Mouse (Mus musculus): ENCODE results near the gene A830031A19Rik. TPM values are rescaled to one million over a fixed set of nuclear protein-coding genes. Genes with fewer than 3 reads are reported as not detected.

A830031A19Rik gene
- polyA plus RNA-seq, 2 experiments = not detected

DNA sequence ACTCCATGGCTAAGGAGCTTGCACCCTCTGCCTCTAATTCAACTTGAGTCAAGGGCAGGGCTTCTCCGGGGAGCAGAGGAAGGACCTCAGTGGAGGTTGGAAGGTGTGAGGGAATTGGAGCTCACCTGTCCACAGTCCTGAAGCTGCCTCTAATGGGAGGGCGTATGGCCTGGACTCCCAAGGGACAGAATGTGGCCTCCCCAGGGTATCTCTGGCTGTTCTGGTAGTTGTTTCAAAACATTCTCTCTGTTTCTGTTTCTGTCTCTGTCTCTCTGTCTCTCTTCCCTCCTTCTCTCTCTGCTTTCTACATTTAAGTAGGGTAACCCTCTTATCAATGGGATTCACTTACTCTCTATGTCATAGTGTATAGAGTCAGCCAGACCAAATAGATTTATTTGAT is 41.2 kb upstream of the A830031A19Rik start:
- Histone ChIP-seq H3K9me3 (ENCODE audit: control insufficient read depth, low read length) (no peaks in the 10 kb centered on the region), H3K4me2 (replicated peaks; ENCODE audit: low read depth, low read length, severe bottlenecking) (no peak overlapping the region), H3K4me1 (ENCODE audit: control insufficient read depth, insufficient read depth, low read length) (peaks cover 57% of the 10 kb centered on the region), H3K27ac (replicated peaks; ENCODE audit: low read depth, low read length) (no peak overlapping the region), H3K9ac (ENCODE audit: low read depth, low read length, severe bottlenecking) (no peak overlapping the region), H3K27me3 (ENCODE audit: control insufficient read depth, insufficient read depth, low read length) (no peaks in the 10 kb centered on the region), H3K4me3 (replicated peaks; ENCODE audit: low read length) (no peak overlapping the region), H3K36me3 (ENCODE audit: control insufficient read depth, insufficient read depth, low read length) (peaks cover 4% of the 10 kb centered on the region; the same call in 1 of the 2 replicates)
- TF ChIP-seq POLR2A (IDR thresholded peaks at IDR 0.05; ENCODE audit: borderline replicate concordance, extremely low read depth, insufficient read depth, insufficient read length) = no peak
- 95% methylated on average over 2 of the region's 2 CpGs for WGBS
- ATAC-seq (ENCODE audit: low FRiP score, low read depth) (no peak), DNase-seq (ENCODE audit: low spot score) (no peak)

DNA sequence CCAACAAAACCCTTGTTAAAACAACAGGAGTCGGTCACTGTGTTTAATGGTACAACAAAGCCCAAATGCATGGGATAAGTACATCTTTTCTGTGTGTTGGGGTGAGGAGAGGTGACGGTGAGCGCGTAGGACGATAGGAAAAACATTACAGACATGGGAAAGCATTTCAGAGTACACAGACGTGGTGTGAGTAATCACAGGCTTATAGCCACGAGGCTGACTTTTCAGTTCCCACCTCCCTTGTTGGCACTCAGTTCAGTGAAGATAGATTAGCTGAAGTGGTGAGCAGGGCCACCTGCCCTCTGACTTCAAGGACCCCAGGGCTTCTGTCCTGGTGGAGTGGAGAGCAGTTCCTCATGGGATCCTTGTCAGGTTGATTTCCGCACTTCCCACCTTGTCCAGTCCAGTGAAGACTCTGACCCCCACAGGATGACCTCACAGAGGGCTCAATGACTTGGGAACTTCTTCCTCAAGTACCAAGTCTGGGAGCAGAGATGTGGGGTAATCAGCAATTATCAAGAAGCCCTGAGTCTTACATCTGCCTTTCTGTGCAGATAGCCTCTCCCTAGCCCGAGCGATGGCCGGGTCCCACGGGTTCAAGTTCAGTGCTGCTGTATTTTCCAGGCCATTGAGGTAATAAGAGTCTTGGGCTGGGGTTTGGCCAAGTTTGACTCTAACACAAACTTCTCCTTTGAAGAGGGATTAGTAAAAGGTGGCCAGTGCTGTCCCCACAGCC is 40.3 kb upstream of the A830031A19Rik start:
- TF ChIP-seq POLR2A (IDR thresholded peaks at IDR 0.05; ENCODE audit: borderline replicate concordance, extremely low read depth, insufficient read depth, insufficient read length) = no peak
- no peak overlapping the region for H3K4me3 ChIP-seq (replicated peaks; ENCODE audit: low read length)
- peaks cover 4% of the 10 kb centered on the region; the same call in 1 of the 2 replicates for H3K36me3 ChIP-seq (ENCODE audit: control insufficient read depth, insufficient read depth, low read length)
- no peaks in the 10 kb centered on the region for H3K9me3 ChIP-seq (ENCODE audit: control insufficient read depth, low read length)
- no peak overlapping the region for H3K9ac ChIP-seq (ENCODE audit: low read depth, low read length, severe bottlenecking)
- DNase-seq (ENCODE audit: low spot score) = no peak
- 67% methylated on average over 12 of the region's 12 CpGs for WGBS
- no peaks in the 10 kb centered on the region for H3K27me3 ChIP-seq (ENCODE audit: control insufficient read depth, insufficient read depth, low read length)
- H3K27ac ChIP-seq (replicated peaks; ENCODE audit: low read depth, low read length) = no peak overlapping the region
- no peak overlapping the region for H3K4me2 ChIP-seq (replicated peaks; ENCODE audit: low read depth, low read length, severe bottlenecking)
- no peak for ATAC-seq (ENCODE audit: low FRiP score, low read depth)
- peaks cover 52% of the 10 kb centered on the region for H3K4me1 ChIP-seq (ENCODE audit: control insufficient read depth, insufficient read depth, low read length)

DNA sequence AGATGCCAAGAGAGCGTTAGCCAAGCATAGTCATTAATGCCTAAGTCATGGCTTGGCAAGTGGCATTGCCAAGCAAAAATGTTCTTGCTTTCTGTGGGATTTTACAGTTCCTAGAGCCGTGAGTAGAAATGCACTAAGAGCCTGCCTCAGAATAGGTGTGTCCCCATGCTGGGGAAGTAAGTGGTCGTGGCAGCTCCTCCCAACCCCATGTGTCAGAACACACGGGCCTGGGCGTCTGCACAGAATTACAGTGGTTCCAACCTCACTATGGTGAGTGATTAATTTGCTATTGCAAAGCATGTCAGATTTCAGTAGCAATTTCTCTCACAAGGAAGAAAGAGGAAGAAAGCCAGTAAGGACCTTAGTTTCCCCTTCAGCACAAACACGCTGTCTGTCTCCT is 36.9 kb upstream of the A830031A19Rik start:
- Histone ChIP-seq H3K4me3 (replicated peaks; ENCODE audit: low read length) (no peak overlapping the region), H3K27ac (replicated peaks; ENCODE audit: low read depth, low read length) (no peak overlapping the region; the same call in 1 of the 2 replicates), H3K4me1 (ENCODE audit: control insufficient read depth, insufficient read depth, low read length) (peaks cover 18% of the 10 kb centered on the region; the same call in 1 of the 2 replicates), H3K9ac (ENCODE audit: low read depth, low read length, severe bottlenecking) (no peak overlapping the region), H3K27me3 (ENCODE audit: control insufficient read depth, insufficient read depth, low read length) (no peaks in the 10 kb centered on the region), H3K9me3 (ENCODE audit: control insufficient read depth, low read length) (no peaks in the 10 kb centered on the region), H3K4me2 (replicated peaks; ENCODE audit: low read depth, low read length, severe bottlenecking) (no peak overlapping the region), H3K36me3 (ENCODE audit: control insufficient read depth, insufficient read depth, low read length) (peaks cover 8% of the 10 kb centered on the region; the same call in 1 of the 2 replicates)
- WGBS = 26% methylated on average over 6 of the region's 6 CpGs
- DNase-seq (ENCODE audit: low spot score) (no peak), ATAC-seq (ENCODE audit: low FRiP score, low read depth) (no peak)
- TF ChIP-seq POLR2A (IDR thresholded peaks at IDR 0.05; ENCODE audit: borderline replicate concordance, extremely low read depth, insufficient read depth, insufficient read length) = no peak

DNA sequence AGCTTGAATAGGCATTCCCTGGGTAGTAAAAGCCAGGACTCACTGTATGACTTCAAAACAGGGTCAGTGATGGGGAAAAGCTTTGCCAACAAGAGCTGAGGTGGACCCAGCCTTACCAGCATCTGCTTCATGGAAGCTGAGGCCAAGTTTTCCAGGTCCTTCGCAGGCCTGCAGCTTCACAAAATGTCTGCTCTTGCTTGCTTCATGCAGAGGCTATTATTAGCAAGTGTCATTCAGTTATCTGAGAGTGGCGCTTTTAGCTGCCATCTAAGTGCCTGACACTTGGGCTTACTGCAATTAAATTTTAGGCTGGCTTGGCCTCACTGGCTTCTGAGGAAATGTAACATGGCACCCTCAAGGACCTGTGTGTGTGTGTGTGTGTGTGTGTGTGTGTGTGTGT is 35.3 kb upstream of the A830031A19Rik start:
- no peak overlapping the region for H3K27ac ChIP-seq (replicated peaks; ENCODE audit: low read depth, low read length)
- H3K27me3 ChIP-seq (ENCODE audit: control insufficient read depth, insufficient read depth, low read length) = no peaks in the 10 kb centered on the region
- DNase-seq (ENCODE audit: low spot score) (no peak), ATAC-seq (ENCODE audit: low FRiP score, low read depth) (no peak)
- no peak overlapping the region for H3K4me2 ChIP-seq (replicated peaks; ENCODE audit: low read depth, low read length, severe bottlenecking)
- peaks cover 5% of the 10 kb centered on the region; the same call in 1 of the 2 replicates for H3K36me3 ChIP-seq (ENCODE audit: control insufficient read depth, insufficient read depth, low read length)
- 76% methylated on average over 2 of the region's 2 CpGs for WGBS
- no peak overlapping the region for H3K4me3 ChIP-seq (replicated peaks; ENCODE audit: low read length)
- H3K9me3 ChIP-seq (ENCODE audit: control insufficient read depth, low read length) = no peaks in the 10 kb centered on the region
- peaks cover 15% of the 10 kb centered on the region; the same call in 1 of the 2 replicates for H3K4me1 ChIP-seq (ENCODE audit: control insufficient read depth, insufficient read depth, low read length)
- no peak overlapping the region for H3K9ac ChIP-seq (ENCODE audit: low read depth, low read length, severe bottlenecking)
- TF ChIP-seq POLR2A (IDR thresholded peaks at IDR 0.05; ENCODE audit: borderline replicate concordance, extremely low read depth, insufficient read depth, insufficient read length) = no peak

DNA sequence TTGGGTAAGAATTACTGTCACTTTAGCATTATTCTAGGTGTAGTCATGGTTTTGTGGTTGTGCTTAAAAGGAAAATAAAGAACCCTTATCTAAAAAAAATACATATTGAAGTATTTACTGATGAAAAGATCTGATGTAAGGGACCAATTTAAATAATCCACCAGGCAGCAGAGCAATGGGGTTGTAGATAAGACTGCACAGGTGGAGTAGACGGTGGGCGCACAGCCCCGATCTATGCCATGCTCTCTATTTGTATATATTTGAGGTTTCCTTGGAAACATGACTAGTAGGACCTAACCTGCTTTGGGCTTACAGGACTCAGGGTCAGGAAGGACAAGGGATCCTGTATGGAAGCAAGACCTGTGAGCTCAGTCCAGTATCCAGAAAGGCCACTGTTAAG is 34.5 kb upstream of the A830031A19Rik start:
- no peak for TF ChIP-seq POLR2A (IDR thresholded peaks at IDR 0.05; ENCODE audit: borderline replicate concordance, extremely low read depth, insufficient read depth, insufficient read length)
- H3K9ac ChIP-seq (ENCODE audit: low read depth, low read length, severe bottlenecking) = no peak overlapping the region
- H3K36me3 ChIP-seq (ENCODE audit: control insufficient read depth, insufficient read depth, low read length) = peaks cover 5% of the 10 kb centered on the region; the same call in 1 of the 2 replicates
- H3K4me3 ChIP-seq (replicated peaks; ENCODE audit: low read length) = no peak overlapping the region
- 91% methylated on average over 3 of the region's 3 CpGs for WGBS
- no peak overlapping the region for H3K27ac ChIP-seq (replicated peaks; ENCODE audit: low read depth, low read length)
- ATAC-seq (ENCODE audit: low FRiP score, low read depth) (no peak), DNase-seq (ENCODE audit: low spot score) (no peak)
- H3K27me3 ChIP-seq (ENCODE audit: control insufficient read depth, insufficient read depth, low read length) = no peaks in the 10 kb centered on the region
- H3K4me2 ChIP-seq (replicated peaks; ENCODE audit: low read depth, low read length, severe bottlenecking) = no peak overlapping the region
- no peaks in the 10 kb centered on the region for H3K9me3 ChIP-seq (ENCODE audit: control insufficient read depth, low read length)
- peaks cover 15% of the 10 kb centered on the region; the same call in 1 of the 2 replicates for H3K4me1 ChIP-seq (ENCODE audit: control insufficient read depth, insufficient read depth, low read length)
